Mouse (Mus musculus): ENCODE measurements around the gene Klhl7. TPM values are rescaled to one million over a fixed set of nuclear protein-coding genes. Genes with fewer than 3 reads are reported as not detected.

Gene Klhl7
- polyA plus RNA-seq, 1 experiment from 2014 or later = 113 TPM

- Histone ChIP-seq H3K9me3 (no peaks in the 10 kb centered on the region), H3K4me2 (replicated peaks) (no peak overlapping the region), H3K27me3 (replicated peaks) (no peaks in the 10 kb centered on the region), H3K36me3 (peaks cover 8% of the 10 kb centered on the region; the same call in 1 of the 2 replicates), H3K27ac (no peak overlapping the region), H3K4me1 (peaks cover 15% of the 10 kb centered on the region), H3K4me3 (no peak overlapping the region), H3K9ac (no peak overlapping the region)
- whole genome bisulfite sequencing = 80% methylated on average over 4 of the region's 4 CpGs
- no peak for ATAC-seq (ENCODE audit: low FRiP score, low read depth)
Observed at GRCm38 (mm10) chr5:24126967-24127366, 26.6 kb downstream of the Klhl7 start.

GRCm38 (mm10) chr5:24146964-24147363 lies 46.6 kb downstream of the Klhl7 start:
- no peak overlapping the region for H3K4me2 ChIP-seq (replicated peaks)
- H3K36me3 ChIP-seq = peaks cover 73% of the 10 kb centered on the region
- H3K27ac ChIP-seq = no peak overlapping the region
- WGBS = 94% methylated on average over 5 of the region's 5 CpGs
- H3K27me3 ChIP-seq (replicated peaks) = no peaks in the 10 kb centered on the region
- H3K9me3 ChIP-seq = no peaks in the 10 kb centered on the region
- H3K4me3 ChIP-seq = no peak overlapping the region
- H3K9ac ChIP-seq = no peak overlapping the region
- ATAC-seq (ENCODE audit: low FRiP score, low read depth) = no peak
- H3K4me1 ChIP-seq = no peaks in the 10 kb centered on the region

- Histone ChIP-seq H3K4me1 (no peaks in the 10 kb centered on the region), H3K4me3 (no peak overlapping the region), H3K36me3 (peaks cover 57% of the 10 kb centered on the region), H3K9ac (no peak overlapping the region), H3K27ac (no peak overlapping the region), H3K9me3 (no peaks in the 10 kb centered on the region), H3K4me2 (replicated peaks) (no peak overlapping the region), H3K27me3 (replicated peaks) (no peaks in the 10 kb centered on the region)
- no peak for ATAC-seq (ENCODE audit: low FRiP score, low read depth)
Observed at GRCm38 (mm10) chr5:24152199-24152598, 51.8 kb downstream of the Klhl7 start.

- 92% methylated on average over 6 of the region's 6 CpGs for WGBS
Observed at GRCm38 (mm10) chr5:24156774-24157173, 56.4 kb downstream of the Klhl7 start.

GRCm38 (mm10) chr5:24164789-24165445 lies 64.5 kb downstream of the Klhl7 start, which contains the start of gene Nupl2:
Nupl2 (plus strand) TSS chr5:24164963.
- peak within 1 kb of the TSS; percentile 74 for H3K4me2 ChIP-seq (replicated peaks)
- H3K9me3 ChIP-seq = no peaks in the 10 kb centered on the region
- 0 out of 2 replicates have a peak within 1 kb of the TSS, but pooled peaks have one; percentile 22 for H3K27ac ChIP-seq
- no peaks in the 10 kb centered on the region for H3K4me1 ChIP-seq
- peak within 1 kb of the TSS; percentile 76 for H3K4me3 ChIP-seq
- peaks cover 16% of the 10 kb centered on the region for H3K36me3 ChIP-seq
- under 1% methylated on average over 52 of the region's 52 CpGs for WGBS
- peak within 1 kb of the TSS; percentile 88 for H3K9ac ChIP-seq
- peak; percentile 97 for ATAC-seq (ENCODE audit: low FRiP score, low read depth)
- H3K27me3 ChIP-seq (replicated peaks) = no peaks in the 10 kb centered on the region

More at GRCm38 (mm10) chr5:24156774-24157173, 56.4 kb downstream of the Klhl7 start:
- Histone ChIP-seq H3K4me3 (no peak overlapping the region), H3K9ac (no peak overlapping the region), H3K9me3 (no peaks in the 10 kb centered on the region), H3K36me3 (peaks cover 51% of the 10 kb centered on the region), H3K4me2 (replicated peaks) (no peak overlapping the region), H3K4me1 (no peaks in the 10 kb centered on the region), H3K27me3 (replicated peaks) (no peaks in the 10 kb centered on the region), H3K27ac (no peak overlapping the region)
- no peak for ATAC-seq (ENCODE audit: low FRiP score, low read depth)

- Histone ChIP-seq H3K4me2 (replicated peaks) (no peak overlapping the region), H3K36me3 (peaks cover 22% of the 10 kb centered on the region), H3K4me1 (no peaks in the 10 kb centered on the region), H3K27me3 (replicated peaks) (no peaks in the 10 kb centered on the region), H3K4me3 (no peak overlapping the region), H3K9ac (no peak overlapping the region), H3K9me3 (no peaks in the 10 kb centered on the region), H3K27ac (no peak overlapping the region)
- no peak for ATAC-seq (ENCODE audit: low FRiP score, low read depth)
- 50% methylated on average over 5 of the region's 5 CpGs for WGBS
Observed at GRCm38 (mm10) chr5:24167263-24167662, 66.9 kb downstream of the Klhl7 start.

GRCm38 (mm10) chr5:24169881-24170280 lies 69.5 kb downstream of the Klhl7 start:
- WGBS = 92% methylated on average over 6 of the region's 6 CpGs
- H3K4me2 ChIP-seq (replicated peaks) = no peak overlapping the region
- H3K36me3 ChIP-seq = peaks cover 30% of the 10 kb centered on the region
- H3K9me3 ChIP-seq = no peaks in the 10 kb centered on the region
- H3K9ac ChIP-seq = no peak overlapping the region
- H3K4me3 ChIP-seq = no peak overlapping the region
- no peak for ATAC-seq (ENCODE audit: low FRiP score, low read depth)
- no peaks in the 10 kb centered on the region for H3K27me3 ChIP-seq (replicated peaks)
- no peak overlapping the region for H3K27ac ChIP-seq
- no peaks in the 10 kb centered on the region for H3K4me1 ChIP-seq

GRCm38 (mm10) chr5:24172092-24172491 lies 71.7 kb downstream of the Klhl7 start:
- ATAC-seq (ENCODE audit: low FRiP score, low read depth) = no peak
- peaks cover 37% of the 10 kb centered on the region for H3K36me3 ChIP-seq

GRCm38 (mm10) chr5:24181514-24182295 lies 81.3 kb downstream of the Klhl7 start:
- H3K9ac ChIP-seq = no peak overlapping the region

More at GRCm38 (mm10) chr5:24172092-24172491, 71.7 kb downstream of the Klhl7 start:
- Histone ChIP-seq H3K9ac (no peak overlapping the region), H3K4me2 (replicated peaks) (no peak overlapping the region), H3K4me3 (no peak overlapping the region), H3K27ac (no peak overlapping the region), H3K9me3 (no peaks in the 10 kb centered on the region), H3K27me3 (replicated peaks) (no peaks in the 10 kb centered on the region), H3K4me1 (no peaks in the 10 kb centered on the region)

GRCm38 (mm10) chr5:24182296-24182734 lies 81.9 kb downstream of the Klhl7 start:
- 0 out of 2 replicates have a peak, but pooled peaks cover 7% of the 10 kb centered on the region for H3K9me3 ChIP-seq
- H3K4me1 ChIP-seq = no peaks in the 10 kb centered on the region
- H3K27me3 ChIP-seq (replicated peaks) = no peaks in the 10 kb centered on the region
- H3K4me3 ChIP-seq = no peak overlapping the region
- H3K9ac ChIP-seq = no peak overlapping the region
- ATAC-seq (ENCODE audit: low FRiP score, low read depth) = no peak
- H3K27ac ChIP-seq = no peak overlapping the region
- 93% methylated on average over 9 of the region's 9 CpGs for WGBS
- no peak overlapping the region for H3K4me2 ChIP-seq (replicated peaks)
- peaks cover 62% of the 10 kb centered on the region for H3K36me3 ChIP-seq

More at GRCm38 (mm10) chr5:24181514-24182295, 81.3 kb downstream of the Klhl7 start:
- peaks cover 65% of the 10 kb centered on the region for H3K36me3 ChIP-seq
- H3K27ac ChIP-seq = no peak overlapping the region
- no peaks in the 10 kb centered on the region for H3K4me1 ChIP-seq
- no peak overlapping the region for H3K4me2 ChIP-seq (replicated peaks)
- H3K9me3 ChIP-seq = 0 out of 2 replicates have a peak, but pooled peaks cover 7% of the 10 kb centered on the region
- ATAC-seq (ENCODE audit: low FRiP score, low read depth) = no peak
- WGBS = 94% methylated on average over 16 of the region's 16 CpGs
- H3K27me3 ChIP-seq (replicated peaks) = no peaks in the 10 kb centered on the region
- no peak overlapping the region for H3K4me3 ChIP-seq

- 93% methylated on average over 6 of the region's 6 CpGs for WGBS
- no peaks in the 10 kb centered on the region for H3K4me1 ChIP-seq
- no peak overlapping the region for H3K4me2 ChIP-seq (replicated peaks)
- no peak overlapping the region for H3K27ac ChIP-seq
- no peak overlapping the region for H3K9ac ChIP-seq
- peaks cover 55% of the 10 kb centered on the region for H3K36me3 ChIP-seq
- ATAC-seq (ENCODE audit: low FRiP score, low read depth) = no peak
- no peak overlapping the region for H3K4me3 ChIP-seq
- H3K27me3 ChIP-seq (replicated peaks) = no peaks in the 10 kb centered on the region
- H3K9me3 ChIP-seq = 0 out of 2 replicates have a peak, but pooled peaks cover 7% of the 10 kb centered on the region
Observed at GRCm38 (mm10) chr5:24183096-24183495, 82.7 kb downstream of the Klhl7 start.

GRCm38 (mm10) chr5:24184011-24184410 lies 83.6 kb downstream of the Klhl7 start:
- no peak for ATAC-seq (ENCODE audit: low FRiP score, low read depth)
- H3K4me1 ChIP-seq = no peaks in the 10 kb centered on the region
- H3K9me3 ChIP-seq = 0 out of 2 replicates have a peak, but pooled peaks cover 7% of the 10 kb centered on the region
- H3K9ac ChIP-seq = no peak overlapping the region
- H3K4me3 ChIP-seq = no peak overlapping the region
- no peak overlapping the region for H3K4me2 ChIP-seq (replicated peaks)
- WGBS = 92% methylated on average over 5 of the region's 5 CpGs
- no peaks in the 10 kb centered on the region for H3K27me3 ChIP-seq (replicated peaks)
- H3K27ac ChIP-seq = no peak overlapping the region
- H3K36me3 ChIP-seq = peaks cover 49% of the 10 kb centered on the region

All from neural tube, embryonic 12.5 days (tissue).